Mouse (Mus musculus): ENCODE measurements at regions not wholly inside any gene's neighbourhood (a gene's known extent, or its start where the extent isn't known, plus 50 kb on each side); places are given as distances from the start of the nearest gene placed in this dataset.

DNA sequence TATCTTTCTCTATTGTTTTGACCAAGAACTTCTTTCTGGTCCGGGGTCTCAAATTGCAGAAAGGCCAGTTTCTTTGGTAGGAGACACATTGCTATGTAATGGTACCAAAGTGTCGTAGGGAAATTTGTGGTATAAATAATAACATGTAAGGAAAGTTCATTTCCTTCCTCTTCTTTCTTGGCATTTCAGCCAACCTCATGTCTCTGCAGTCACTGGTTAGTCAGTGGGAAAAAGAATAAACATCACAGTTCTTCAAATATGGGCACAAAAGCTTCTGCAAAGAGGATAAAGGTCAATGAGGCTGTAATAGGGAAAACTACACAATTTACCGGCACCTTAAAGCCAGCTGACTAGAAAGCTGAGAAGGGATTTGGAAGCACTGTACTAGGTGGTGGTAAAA, 68.5 kb upstream of the Rgs1 start:
- Histone ChIP-seq H3K4me3 (ENCODE audit: insufficient read depth in 1 of 2, low read depth in 1 of 2, low read length in 2 of 2, poor library complexity in 1 of 2, severe bottlenecking in 1 of 2) (no peak overlapping the region), H3K36me3 (ENCODE audit: control insufficient read depth, insufficient read depth, low read length, poor library complexity, severe bottlenecking) (no peaks in the 10 kb centered on the region), H3K27ac (ENCODE audit: insufficient read depth, low read depth, low read length, poor library complexity, severe bottlenecking) (no peak overlapping the region), H3K9ac (ENCODE audit: insufficient read depth, low read depth, low read length, poor library complexity, severe bottlenecking) (no peak overlapping the region), H3K4me1 (ENCODE audit: control insufficient read depth in 2 of 2, insufficient read depth in 2 of 2, low read length in 2 of 2, poor library complexity in 1 of 2) (no peaks in the 10 kb centered on the region), H3K9me3 (ENCODE audit: control insufficient read depth, insufficient read depth, low read depth, low read length) (no peaks in the 10 kb centered on the region)
- no peak for DNase-seq (ENCODE audit: low read depth, low spot score)
- TF ChIP-seq HCFC1 (IDR thresholded peaks at IDR 0.05; ENCODE audit: borderline replicate concordance, insufficient read depth, low read length), result no peak
- TF ChIP-seq CHD2 (IDR thresholded peaks at IDR 0.05; ENCODE audit: low read depth, low read length), result no peak
- no peak for TF ChIP-seq ZC3H11A (IDR thresholded peaks at IDR 0.05; ENCODE audit: borderline replicate concordance, low read depth, low read length)
- TF ChIP-seq ZNF384 (IDR thresholded peaks at IDR 0.05; ENCODE audit: low read depth, low read length), result no peak
- TF ChIP-seq MAFK (IDR thresholded peaks at IDR 0.05; ENCODE audit: insufficient read depth, low read depth, low read length), result no peak
- in situ Hi-C loops (cut with MboI; ENCODE audit: low sequenced_read_pairs in 2 of 2, unreplicated experiment in 2 of 2), result no loop called here

DNA sequence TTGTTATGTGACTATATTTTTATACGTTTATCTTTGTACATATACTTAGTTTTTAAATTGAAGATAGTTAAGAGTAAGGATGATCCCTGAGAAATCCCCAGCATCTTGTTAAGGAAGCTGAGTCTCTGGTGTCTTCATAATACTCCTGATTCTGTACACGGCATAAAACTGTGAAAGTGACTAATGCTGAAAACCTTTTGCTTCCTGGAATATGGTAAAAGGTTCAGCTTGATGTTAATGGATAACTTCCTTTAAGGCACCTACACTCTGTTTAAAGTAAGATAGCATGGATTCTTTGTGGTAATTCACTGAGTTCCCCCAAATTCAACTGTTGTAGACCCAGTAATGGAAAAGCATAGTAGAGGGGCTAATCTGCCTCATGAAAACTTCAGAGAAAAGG, 67.2 kb upstream of the Rgs1 start:
- in situ Hi-C loops (cut with MboI; ENCODE audit: low sequenced_read_pairs in 2 of 2, unreplicated experiment in 2 of 2), result no loop called here
- H3K4me1 ChIP-seq (ENCODE audit: control insufficient read depth in 2 of 2, insufficient read depth in 2 of 2, low read length in 2 of 2, poor library complexity in 1 of 2), result no peaks in the 10 kb centered on the region
- TF ChIP-seq MAFK (IDR thresholded peaks at IDR 0.05; ENCODE audit: insufficient read depth, low read depth, low read length), result no peak
- no peak for TF ChIP-seq ZNF384 (IDR thresholded peaks at IDR 0.05; ENCODE audit: low read depth, low read length)
- TF ChIP-seq ZC3H11A (IDR thresholded peaks at IDR 0.05; ENCODE audit: borderline replicate concordance, low read depth, low read length), result no peak
- TF ChIP-seq HCFC1 (IDR thresholded peaks at IDR 0.05; ENCODE audit: borderline replicate concordance, insufficient read depth, low read length), result no peak
- TF ChIP-seq CHD2 (IDR thresholded peaks at IDR 0.05; ENCODE audit: low read depth, low read length), result no peak
- no peak overlapping the region for H3K9ac ChIP-seq (ENCODE audit: insufficient read depth, low read depth, low read length, poor library complexity, severe bottlenecking)
- no peak overlapping the region for H3K4me3 ChIP-seq (ENCODE audit: insufficient read depth in 1 of 2, low read depth in 1 of 2, low read length in 2 of 2, poor library complexity in 1 of 2, severe bottlenecking in 1 of 2)
- DNase-seq (ENCODE audit: low read depth, low spot score), result no peak
- no peaks in the 10 kb centered on the region for H3K9me3 ChIP-seq (ENCODE audit: control insufficient read depth, insufficient read depth, low read depth, low read length)
- no peaks in the 10 kb centered on the region for H3K36me3 ChIP-seq (ENCODE audit: control insufficient read depth, insufficient read depth, low read length, poor library complexity, severe bottlenecking)
- no peak overlapping the region for H3K27ac ChIP-seq (ENCODE audit: insufficient read depth, low read depth, low read length, poor library complexity, severe bottlenecking)

DNA sequence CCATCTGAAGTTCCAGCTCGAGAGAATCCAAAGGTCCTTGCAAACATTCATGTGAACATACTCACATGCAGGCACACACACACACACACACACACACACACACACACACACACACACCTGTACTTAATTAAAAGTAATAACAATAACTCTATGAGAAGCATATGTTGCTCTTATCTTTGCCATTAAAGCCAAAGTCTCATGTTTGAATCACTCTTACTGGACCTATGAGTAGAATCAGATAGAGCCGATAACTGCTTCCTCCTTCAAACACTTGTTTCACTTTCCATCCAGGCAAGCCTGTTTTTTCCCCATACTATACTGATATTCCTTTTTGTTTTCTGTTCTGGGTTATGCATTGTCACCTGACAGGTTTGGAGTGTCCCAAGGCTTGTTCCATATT, 65.3 kb upstream of the Rgs1 start:
- DNase-seq (ENCODE audit: low read depth, low spot score), result no peak
- no peak overlapping the region for H3K27ac ChIP-seq (ENCODE audit: insufficient read depth, low read depth, low read length, poor library complexity, severe bottlenecking)
- in situ Hi-C loops (cut with MboI; ENCODE audit: low sequenced_read_pairs in 2 of 2, unreplicated experiment in 2 of 2), result no loop called here
- no peaks in the 10 kb centered on the region for H3K9me3 ChIP-seq (ENCODE audit: control insufficient read depth, insufficient read depth, low read depth, low read length)
- H3K4me3 ChIP-seq (ENCODE audit: insufficient read depth in 1 of 2, low read depth in 1 of 2, low read length in 2 of 2, poor library complexity in 1 of 2, severe bottlenecking in 1 of 2), result no peak overlapping the region
- H3K36me3 ChIP-seq (ENCODE audit: control insufficient read depth, insufficient read depth, low read length, poor library complexity, severe bottlenecking), result no peaks in the 10 kb centered on the region
- no peak for TF ChIP-seq MAFK (IDR thresholded peaks at IDR 0.05; ENCODE audit: insufficient read depth, low read depth, low read length)
- TF ChIP-seq HCFC1 (IDR thresholded peaks at IDR 0.05; ENCODE audit: borderline replicate concordance, insufficient read depth, low read length), result no peak
- no peak for TF ChIP-seq ZC3H11A (IDR thresholded peaks at IDR 0.05; ENCODE audit: borderline replicate concordance, low read depth, low read length)
- TF ChIP-seq CHD2 (IDR thresholded peaks at IDR 0.05; ENCODE audit: low read depth, low read length), result no peak
- TF ChIP-seq ZNF384 (IDR thresholded peaks at IDR 0.05; ENCODE audit: low read depth, low read length), result no peak
- H3K9ac ChIP-seq (ENCODE audit: insufficient read depth, low read depth, low read length, poor library complexity, severe bottlenecking), result no peak overlapping the region
- H3K4me1 ChIP-seq (ENCODE audit: control insufficient read depth in 2 of 2, insufficient read depth in 2 of 2, low read length in 2 of 2, poor library complexity in 1 of 2), result no peaks in the 10 kb centered on the region

DNA sequence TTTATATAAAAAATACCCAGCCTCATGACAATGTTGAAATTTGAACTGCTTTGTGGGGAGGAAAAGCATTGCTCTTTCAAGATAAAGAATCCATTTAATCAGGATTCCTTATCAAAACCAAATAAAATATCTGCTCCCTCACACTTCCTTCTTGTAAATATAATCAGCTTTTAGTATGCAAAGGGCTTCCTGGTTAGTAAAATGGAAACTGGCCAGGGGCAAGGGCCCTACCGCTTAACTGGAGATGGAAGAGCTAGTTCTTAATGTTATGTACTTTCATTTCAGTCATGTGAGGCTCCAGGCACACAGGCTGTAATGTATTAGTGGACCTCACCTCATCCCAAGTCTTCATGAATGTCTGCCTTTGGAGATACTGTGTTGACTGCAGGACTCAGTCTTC, 64.3 kb upstream of the Rgs1 start:
- TF ChIP-seq ZC3H11A (IDR thresholded peaks at IDR 0.05; ENCODE audit: borderline replicate concordance, low read depth, low read length) (no peak), ZNF384 (IDR thresholded peaks at IDR 0.05; ENCODE audit: low read depth, low read length) (no peak), CHD2 (IDR thresholded peaks at IDR 0.05; ENCODE audit: low read depth, low read length) (no peak), MAFK (IDR thresholded peaks at IDR 0.05; ENCODE audit: insufficient read depth, low read depth, low read length) (no peak), HCFC1 (IDR thresholded peaks at IDR 0.05; ENCODE audit: borderline replicate concordance, insufficient read depth, low read length) (no peak)
- no peak overlapping the region for H3K27ac ChIP-seq (ENCODE audit: insufficient read depth, low read depth, low read length, poor library complexity, severe bottlenecking)

DNA sequence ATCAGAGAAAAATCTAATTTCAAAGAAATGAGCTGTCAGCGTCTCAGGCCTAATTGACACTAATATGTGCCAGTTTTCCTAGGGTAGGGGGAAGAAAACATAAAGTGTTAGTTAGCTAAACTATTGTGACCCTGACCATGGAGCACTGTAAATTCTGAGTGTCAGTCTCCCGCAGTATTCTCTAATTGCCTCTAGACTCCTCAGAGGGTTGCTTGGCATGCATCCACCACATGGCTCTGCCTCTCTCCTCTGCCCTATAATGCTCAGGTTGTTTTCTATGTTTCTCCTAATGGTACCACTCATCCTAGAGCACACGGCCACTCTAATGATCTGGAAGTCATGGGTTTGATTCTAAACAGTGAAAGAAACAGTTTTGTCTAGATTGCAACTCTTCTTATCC, 60.9 kb upstream of the Rgs1 start:
- H3K4me1 ChIP-seq (ENCODE audit: control insufficient read depth in 2 of 2, insufficient read depth in 2 of 2, low read length in 2 of 2, poor library complexity in 1 of 2), result no peaks in the 10 kb centered on the region
- no peak for TF ChIP-seq ZC3H11A (IDR thresholded peaks at IDR 0.05; ENCODE audit: borderline replicate concordance, low read depth, low read length)
- no peak for TF ChIP-seq MAFK (IDR thresholded peaks at IDR 0.05; ENCODE audit: insufficient read depth, low read depth, low read length)
- TF ChIP-seq ZNF384 (IDR thresholded peaks at IDR 0.05; ENCODE audit: low read depth, low read length), result no peak
- TF ChIP-seq HCFC1 (IDR thresholded peaks at IDR 0.05; ENCODE audit: borderline replicate concordance, insufficient read depth, low read length), result no peak
- TF ChIP-seq CHD2 (IDR thresholded peaks at IDR 0.05; ENCODE audit: low read depth, low read length), result no peak
- in situ Hi-C loops (cut with MboI; ENCODE audit: low sequenced_read_pairs in 2 of 2, unreplicated experiment in 2 of 2), result no loop called here

More for the DNA sequence above, 64.3 kb upstream of the Rgs1 start:
- Histone ChIP-seq H3K9ac (ENCODE audit: insufficient read depth, low read depth, low read length, poor library complexity, severe bottlenecking) (no peak overlapping the region), H3K9me3 (ENCODE audit: control insufficient read depth, insufficient read depth, low read depth, low read length) (no peaks in the 10 kb centered on the region), H3K4me3 (ENCODE audit: insufficient read depth in 1 of 2, low read depth in 1 of 2, low read length in 2 of 2, poor library complexity in 1 of 2, severe bottlenecking in 1 of 2) (no peak overlapping the region), H3K4me1 (ENCODE audit: control insufficient read depth in 2 of 2, insufficient read depth in 2 of 2, low read length in 2 of 2, poor library complexity in 1 of 2) (no peaks in the 10 kb centered on the region), H3K36me3 (ENCODE audit: control insufficient read depth, insufficient read depth, low read length, poor library complexity, severe bottlenecking) (no peaks in the 10 kb centered on the region)
- in situ Hi-C loops (cut with MboI; ENCODE audit: low sequenced_read_pairs in 2 of 2, unreplicated experiment in 2 of 2), result no loop called here
- no peak for DNase-seq (ENCODE audit: low read depth, low spot score)

More for the DNA sequence above, 60.9 kb upstream of the Rgs1 start:
- H3K4me3 ChIP-seq (ENCODE audit: insufficient read depth in 1 of 2, low read depth in 1 of 2, low read length in 2 of 2, poor library complexity in 1 of 2, severe bottlenecking in 1 of 2), result no peak overlapping the region
- no peaks in the 10 kb centered on the region for H3K9me3 ChIP-seq (ENCODE audit: control insufficient read depth, insufficient read depth, low read depth, low read length)
- H3K36me3 ChIP-seq (ENCODE audit: control insufficient read depth, insufficient read depth, low read length, poor library complexity, severe bottlenecking), result no peaks in the 10 kb centered on the region
- no peak for DNase-seq (ENCODE audit: low read depth, low spot score)
- H3K27ac ChIP-seq (ENCODE audit: insufficient read depth, low read depth, low read length, poor library complexity, severe bottlenecking), result no peak overlapping the region
- no peak overlapping the region for H3K9ac ChIP-seq (ENCODE audit: insufficient read depth, low read depth, low read length, poor library complexity, severe bottlenecking)
